Mouse (Mus musculus) spleen, postnatal 0 days (tissue): ENCODE measurements around the gene Ear2. TPM values are rescaled to one million over a fixed set of nuclear protein-coding genes. Genes with fewer than 3 reads are reported as not detected.

ENCODE experiments used
- polyA plus RNA-seq: library from polyadenylated mRNA; unstranded; fragments of >200 nt; fragmentation: Nextera tagmentation; extraction: Ambion mirVana; gene quantifications from 2 replicates; pipeline ENCODE4 v1.2.1, GENCODE M21; 2015

Ear2 gene
- 19.1 and 24.2 TPM in 2 replicates for polyA plus RNA-seq

DNA sequence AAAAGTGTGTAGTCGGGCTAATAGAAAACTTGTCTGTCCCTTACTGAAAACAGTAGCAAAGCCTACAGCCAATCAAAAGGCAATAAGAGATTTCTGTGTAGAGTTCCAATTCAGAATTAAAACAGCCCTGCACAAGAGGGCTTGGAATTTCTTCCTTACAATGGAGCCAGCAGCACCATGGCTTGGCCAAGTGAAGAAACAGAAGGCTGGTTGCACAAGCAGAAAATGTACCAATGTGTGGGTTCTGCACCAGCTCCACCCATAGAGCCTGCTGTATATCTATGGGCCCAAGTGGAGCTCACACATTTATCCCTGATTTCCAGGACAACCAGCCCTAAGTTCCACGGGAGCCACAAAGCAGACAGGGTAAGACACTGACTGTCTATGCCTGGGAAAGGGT is at the start of gene Ear2:
Ear2 (plus strand) TSS at position 301 of the 400 bp plus-strand sequence.

GRCm38 (mm10) chr14:44123551-44123950 is 21.1 kb downstream of the Ear2 start, which contains the start of gene Gm3327:
Gene Gm3327 (plus strand): TSS chr14:44123851.

Other genes with a start within 250 kb of the Ear2 start
- gene Ear1, start 227.1 kb upstream of the Ear2 start, polyA plus RNA-seq, result 0.46 and 0.82 TPM in 2 replicates
- gene Ear10, start 179.1 kb upstream of the Ear2 start, polyA plus RNA-seq, result not detected in 2 replicates
- 8.4 and 10.0 TPM in 2 replicates for gene Gm8113, start 177.3 kb upstream of the Ear2 start, polyA plus RNA-seq
- gene Ang5, start 145.6 kb upstream of the Ear2 start, polyA plus RNA-seq, result not detected in 2 replicates
- not detected in 2 replicates for gene Ang6, start 100.4 kb upstream of the Ear2 start, polyA plus RNA-seq
- not detected in 2 replicates for gene Gm3327, start 21.2 kb downstream of the Ear2 start, polyA plus RNA-seq
- gene Gm8212, start 95.0 kb downstream of the Ear2 start, polyA plus RNA-seq, result not detected in 2 replicates
- gene 4930503E14Rik, start 110.6 kb downstream of the Ear2 start, polyA plus RNA-seq, result not detected in 2 replicates
- not detected in 2 replicates for gene Gm8220, start 182.9 kb downstream of the Ear2 start, polyA plus RNA-seq
- not detected in 2 replicates for gene Gm5930, start 235.9 kb downstream of the Ear2 start, polyA plus RNA-seq